Mouse (Mus musculus) midbrain, embryonic 10.5 days (tissue): Measurements from ENCODE around the gene Klk1. TPM values are rescaled to one million over a fixed set of nuclear protein-coding genes. Genes with fewer than 3 reads are reported as not detected.
A peak's percentile ranks its signal among the peaks of the same experiment; 100 is the strongest.
"Not testable (repeated sequence)": the region's sequence is repeated elsewhere in the genome, so short reads cannot be mapped to it uniquely, and the experiment has no call there.

Experiments
- DNase-seq: peaks from one replicate; pipeline ENCODE4 v3.0.0-alpha.2; 2017; ENCODE audit warnings: low spot score
- H3K27ac ChIP-seq: fragments of 300-500 bp; sonication (generic); replicated peaks from 2 replicates; pipeline ENCODE4 v1.5.1; 2016; ENCODE audit warnings: mild to moderate bottlenecking
- H3K27me3 ChIP-seq: fragments of 300-500 bp; sonication (generic); 2 replicates; pipeline ENCODE4 v1.6.1; 2016; ENCODE audit warnings: low read depth, mild to moderate bottlenecking; ENCODE audit not compliant: poor library complexity, severe bottlenecking
- H3K36me3 ChIP-seq: fragments of 300-500 bp; sonication (generic); 2 replicates; pipeline ENCODE4 v1.6.1; 2016; ENCODE audit warnings: mild to moderate bottlenecking, moderate library complexity
- H3K4me1 ChIP-seq: fragments of 300-500 bp; sonication (generic); 2 replicates; pipeline ENCODE4 v1.6.1; 2016
- H3K4me3 ChIP-seq: fragments of 300-500 bp; sonication (generic); 2 replicates; pipeline ENCODE4 v1.5.1; 2016; ENCODE audit warnings: mild to moderate bottlenecking, moderate library complexity
- H3K9me3 ChIP-seq: fragments of 300-500 bp; sonication (generic); replicated peaks from 2 replicates; pipeline ENCODE4 v1.6.1; 2016; ENCODE audit warnings: mild to moderate bottlenecking
- whole genome bisulfite sequencing: fragments of 180-500 bp; shearing (Covaris S2); methylation state at CpG from one replicate; pipeline ENCODE4 v1.1.7; 2016; 5-methylcytosine and 5-hydroxymethylcytosine counted together
- polyA plus RNA-seq: library from polyadenylated mRNA; unstranded; fragments of >200 nt; fragmentation: Nextera tagmentation; extraction: Ambion mirVana; gene quantifications from 2 replicates; pipeline ENCODE4 v1.2.1, GENCODE M21; 2016

Gene Klk1
- polyA plus RNA-seq, 1 experiment from 2014 or later: not detected

DNA sequence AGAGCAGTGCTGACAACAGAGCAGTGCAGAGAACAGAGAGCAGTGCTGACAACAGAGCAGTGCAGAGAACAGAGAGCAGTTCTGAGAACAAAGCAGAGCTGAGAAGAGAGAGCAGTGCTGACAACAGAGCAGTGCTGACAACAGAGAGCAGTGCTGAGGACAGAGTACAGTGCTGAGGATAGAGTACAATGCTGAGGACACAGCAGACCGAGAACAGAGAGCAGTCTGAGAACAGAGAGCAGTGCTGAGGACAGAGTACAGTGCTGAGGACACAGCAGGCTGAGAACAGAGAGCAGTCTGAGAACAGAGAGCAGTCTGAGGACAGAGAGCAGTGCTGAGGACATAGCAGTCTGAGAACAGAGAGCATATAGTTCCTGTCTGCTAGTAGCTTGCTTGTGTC is 15.6 kb downstream of the Klk1 start:
- no peak overlapping the region for H3K4me3 ChIP-seq
- H3K27ac ChIP-seq: no peak overlapping the region
- H3K27me3 ChIP-seq: no peaks in the 10 kb centered on the region
- H3K36me3 ChIP-seq: no peaks in the 10 kb centered on the region
- H3K4me1 ChIP-seq: peaks cover 8% of the 10 kb centered on the region
- no peak for DNase-seq
- WGBS: 61% methylated on average over 1 of the region's 1 CpGs
- no peaks in the 10 kb centered on the region; the same call in 1 of the 2 replicates for H3K9me3 ChIP-seq

DNA sequence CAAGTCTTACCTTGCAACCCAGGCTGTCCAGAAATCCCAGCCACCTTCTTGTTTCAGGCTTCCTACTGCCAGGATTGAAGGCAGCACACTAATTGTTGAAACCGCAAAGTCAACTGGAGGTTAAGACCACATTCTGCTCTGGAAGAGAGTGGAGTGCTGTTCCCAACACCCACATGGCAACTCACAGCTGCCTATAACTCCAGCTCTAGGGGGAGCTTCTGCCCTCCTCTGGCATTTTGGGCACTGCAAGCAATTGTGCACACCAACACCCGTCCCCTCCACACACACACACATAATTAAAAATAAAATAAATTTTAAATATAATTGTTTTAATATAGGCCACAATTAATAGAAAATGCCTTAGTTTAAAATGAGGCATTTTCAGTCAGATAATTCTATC is 16.0 kb downstream of the Klk1 start:
- 82% methylated on average over 2 of the region's 2 CpGs for WGBS
- Histone ChIP-seq H3K4me1 (peaks cover 10% of the 10 kb centered on the region), H3K4me3 (no peak overlapping the region), H3K9me3 (no peaks in the 10 kb centered on the region; the same call in 1 of the 2 replicates), H3K27me3 (no peaks in the 10 kb centered on the region), H3K27ac (no peak overlapping the region), H3K36me3 (no peaks in the 10 kb centered on the region)
- no peak for DNase-seq

GRCm38 (mm10) chr7:44244080-44244479 is 18.9 kb downstream of the Klk1 start:
- peaks cover 19% of the 10 kb centered on the region for H3K4me1 ChIP-seq
- no peaks in the 10 kb centered on the region for H3K27me3 ChIP-seq
- H3K27ac ChIP-seq: no peak overlapping the region
- no peak for DNase-seq
- peaks cover 14% of the 10 kb centered on the region for H3K36me3 ChIP-seq
- no peak overlapping the region for H3K4me3 ChIP-seq
- 18% methylated on average over 1 of the region's 1 CpGs for WGBS
- no peaks in the 10 kb centered on the region; the same call in 1 of the 2 replicates for H3K9me3 ChIP-seq

- Histone ChIP-seq H3K9me3 (no peaks in the 10 kb centered on the region), H3K4me3 (peak within 1 kb of the TSS; percentile 73), H3K36me3 (peaks cover 36% of the 10 kb centered on the region), H3K4me1 (peaks cover 30% of the 10 kb centered on the region), H3K27me3 (no peaks in the 10 kb centered on the region), H3K27ac (peak within 1 kb of the TSS; percentile 95)
- peak; percentile 91 for DNase-seq
- WGBS: under 1% methylated on average over 62 of the region's 62 CpGs
Measured at GRCm38 (mm10) chr7:44246055-44246983, 21.2 kb downstream of the Klk1 start, which contains the start of the genes 1700028J19Rik and 2410002F23Rik. Gene 1700028J19Rik (minus strand): TSS chr7:44246695. Gene 2410002F23Rik (plus strand): TSS chr7:44246722.

DNA sequence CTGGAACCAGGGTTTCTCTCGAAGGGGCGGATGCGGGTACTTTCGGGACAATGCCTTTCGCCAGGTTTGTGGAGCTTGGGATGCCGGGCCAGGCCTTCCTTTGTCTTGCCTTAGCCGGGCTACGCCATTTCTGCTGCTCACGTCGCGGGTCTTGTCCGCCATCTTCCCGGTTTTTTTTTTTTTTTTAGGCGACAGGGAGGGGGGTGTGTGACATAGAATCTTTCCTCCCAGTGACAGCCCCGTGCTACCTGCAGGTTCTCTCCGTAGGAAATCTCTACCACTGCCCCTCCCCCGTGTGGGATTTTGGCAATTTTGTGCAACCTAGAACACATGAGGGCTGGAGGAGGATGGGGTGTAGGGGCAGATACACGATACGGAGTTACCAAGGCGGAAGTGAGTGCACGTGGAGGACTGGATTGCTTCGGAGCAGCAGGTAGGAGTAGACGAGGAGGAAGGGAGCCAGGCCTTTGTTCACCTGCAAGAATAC is 21.9 kb downstream of the Klk1 start:
- no peaks in the 10 kb centered on the region for H3K9me3 ChIP-seq
- under 1% methylated on average over 23 of the region's 23 CpGs for WGBS
- no peak for DNase-seq
- peak overlapping the region; percentile 73 for H3K4me3 ChIP-seq
- H3K27me3 ChIP-seq: no peaks in the 10 kb centered on the region
- peaks cover 30% of the 10 kb centered on the region for H3K4me1 ChIP-seq
- H3K36me3 ChIP-seq: peaks cover 43% of the 10 kb centered on the region
- H3K27ac ChIP-seq: peak overlapping the region; percentile 95

DNA sequence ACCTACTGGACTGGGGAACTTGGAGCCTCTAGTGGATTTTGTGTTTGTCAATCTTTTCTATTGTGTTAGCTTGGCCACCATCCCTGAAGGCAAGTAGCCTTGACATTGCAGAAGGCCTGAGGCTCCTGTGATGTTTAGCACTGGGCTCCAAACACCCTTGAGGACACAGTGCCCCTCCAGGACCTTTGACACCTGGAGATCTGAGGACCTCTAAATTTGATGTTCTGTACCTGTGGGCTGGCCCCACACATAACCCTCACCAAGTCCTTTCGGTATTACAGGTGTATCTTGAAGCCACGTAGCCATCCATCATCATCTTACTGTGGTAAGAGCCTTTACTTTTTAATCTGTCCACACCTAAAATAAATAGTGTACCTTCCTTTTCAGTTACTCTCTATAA is 22.8 kb downstream of the Klk1 start:
- WGBS: 92% methylated on average over 2 of the region's 2 CpGs
- no peak for DNase-seq
- H3K4me3 ChIP-seq: peak overlapping the region; percentile 73
- peaks cover 53% of the 10 kb centered on the region for H3K36me3 ChIP-seq
- H3K9me3 ChIP-seq: no peaks in the 10 kb centered on the region
- H3K4me1 ChIP-seq: peaks cover 30% of the 10 kb centered on the region
- no peak overlapping the region for H3K27ac ChIP-seq
- no peaks in the 10 kb centered on the region for H3K27me3 ChIP-seq

DNA sequence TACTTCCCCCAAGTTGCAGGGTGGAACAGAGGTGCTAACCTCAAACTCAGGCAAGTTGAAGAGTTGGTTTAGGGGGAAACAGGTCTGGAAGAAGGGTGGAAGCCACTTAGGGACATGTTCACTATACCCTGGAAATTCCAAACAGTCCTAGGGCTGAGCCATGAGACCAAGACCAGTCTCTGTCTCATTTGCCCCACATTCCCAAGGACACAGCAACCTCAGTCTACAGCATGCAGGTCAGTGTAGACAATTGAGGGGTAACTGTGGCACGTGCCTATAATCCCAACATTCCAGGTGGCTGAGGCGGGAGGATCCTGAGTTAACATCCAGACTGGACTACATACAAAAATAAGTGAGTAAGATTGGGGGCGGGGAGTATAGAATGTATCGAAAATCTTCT is 24.1 kb downstream of the Klk1 start:
- Histone ChIP-seq H3K4me1 (peaks cover 30% of the 10 kb centered on the region), H3K27ac (no peak overlapping the region), H3K4me3 (0 out of 2 replicates have a peak overlapping the region, but pooled peaks have one; percentile 73), H3K27me3 (no peaks in the 10 kb centered on the region), H3K36me3 (peaks cover 65% of the 10 kb centered on the region), H3K9me3 (no peaks in the 10 kb centered on the region)
- DNase-seq: no peak
- WGBS: 91% methylated on average over 4 of the region's 4 CpGs

- Histone ChIP-seq H3K36me3 (peaks cover 73% of the 10 kb centered on the region), H3K4me1 (peaks cover 21% of the 10 kb centered on the region)
- H3K27me3 ChIP-seq, H3K27ac ChIP-seq, H3K4me3 ChIP-seq, H3K9me3 ChIP-seq, DNase-seq: not testable (repeated sequence)
- 92% methylated on average over 17 of the region's 17 CpGs for WGBS
Measured at GRCm38 (mm10) chr7:44250732-44251275, 25.6 kb downstream of the Klk1 start.

DNA sequence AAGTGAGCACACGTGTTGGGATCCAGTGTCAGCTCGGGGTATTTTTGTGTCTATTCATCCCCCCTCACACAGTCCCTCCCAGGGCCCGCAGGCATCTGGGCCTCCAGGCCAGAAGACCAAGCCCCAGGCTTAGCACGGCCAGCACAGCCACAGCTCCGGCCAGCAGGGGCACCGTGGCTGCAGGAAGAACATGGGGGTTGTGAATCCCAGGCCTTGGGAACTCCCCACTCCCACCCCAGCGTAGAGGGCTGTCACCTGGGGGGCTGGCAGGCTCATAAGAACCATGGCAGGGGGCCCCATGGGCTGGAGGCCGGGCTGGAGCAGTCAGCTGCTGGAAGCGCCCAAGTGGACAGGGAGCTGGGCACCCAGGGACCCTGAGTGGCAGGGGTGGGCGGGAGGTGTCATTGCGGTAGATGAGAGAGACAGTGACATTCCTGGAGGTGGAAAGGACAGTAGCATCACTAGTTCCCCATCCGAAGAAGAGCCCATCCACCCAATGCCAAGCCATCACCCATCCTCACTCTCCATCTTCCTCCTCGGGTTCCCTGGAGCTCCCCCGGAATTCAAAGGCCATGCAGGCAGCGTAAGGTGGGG is 28.0 kb downstream of the Klk1 start:
- peaks cover 15% of the 10 kb centered on the region for H3K4me1 ChIP-seq
- 72% methylated on average over 15 of the region's 15 CpGs for WGBS
- no peak for DNase-seq
- no peak overlapping the region for H3K27ac ChIP-seq
- H3K36me3 ChIP-seq: peaks cover 68% of the 10 kb centered on the region
- peak overlapping the region; percentile 0; the same call in 1 of the 2 replicates for H3K4me3 ChIP-seq
- H3K27me3 ChIP-seq: no peaks in the 10 kb centered on the region
- H3K9me3 ChIP-seq: no peaks in the 10 kb centered on the region

DNA sequence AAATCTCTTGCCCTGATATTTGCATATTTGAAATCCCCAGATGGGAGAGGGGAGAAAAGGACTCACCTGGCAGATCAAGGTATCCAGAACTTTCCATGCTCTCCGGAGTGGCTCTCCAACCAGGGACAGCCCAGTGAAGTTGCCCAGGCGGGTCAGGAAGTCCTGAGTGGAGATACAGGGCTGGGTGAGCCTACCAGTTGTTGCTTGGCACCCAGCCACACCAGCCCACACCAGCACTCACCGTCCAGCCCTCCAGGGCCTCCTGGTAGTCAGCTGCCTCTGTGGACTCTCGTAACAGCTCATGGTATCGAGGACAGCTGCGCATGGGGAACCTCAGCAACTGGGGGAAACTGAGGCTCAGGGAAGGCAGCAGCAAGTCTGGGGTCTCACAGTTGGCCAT is 29.8 kb downstream of the Klk1 start:
- no peak for DNase-seq
- WGBS: 83% methylated on average over 6 of the region's 6 CpGs
- H3K4me3 ChIP-seq: no peak overlapping the region

GRCm38 (mm10) chr7:44257278-44257677 is 32.1 kb downstream of the Klk1 start, which contains the start of gene Acp4:
Gene Acp4 (minus strand): TSS chr7:44257378.
- peaks cover 27% of the 10 kb centered on the region for H3K36me3 ChIP-seq
- 83% methylated on average over 4 of the region's 4 CpGs for WGBS
- no peak within 1 kb of the TSS for H3K27ac ChIP-seq
- no peaks in the 10 kb centered on the region for H3K9me3 ChIP-seq
- no peak within 1 kb of the TSS for H3K4me3 ChIP-seq
- H3K4me1 ChIP-seq: peaks cover 3% of the 10 kb centered on the region
- no peak for DNase-seq
- peaks cover 21% of the 10 kb centered on the region for H3K27me3 ChIP-seq

More for the DNA sequence above, 29.8 kb downstream of the Klk1 start:
- Histone ChIP-seq H3K36me3 (peaks cover 50% of the 10 kb centered on the region), H3K9me3 (no peaks in the 10 kb centered on the region), H3K4me1 (peaks cover 2% of the 10 kb centered on the region; the same call in 1 of the 2 replicates), H3K27me3 (no peaks in the 10 kb centered on the region), H3K27ac (no peak overlapping the region)

DNA sequence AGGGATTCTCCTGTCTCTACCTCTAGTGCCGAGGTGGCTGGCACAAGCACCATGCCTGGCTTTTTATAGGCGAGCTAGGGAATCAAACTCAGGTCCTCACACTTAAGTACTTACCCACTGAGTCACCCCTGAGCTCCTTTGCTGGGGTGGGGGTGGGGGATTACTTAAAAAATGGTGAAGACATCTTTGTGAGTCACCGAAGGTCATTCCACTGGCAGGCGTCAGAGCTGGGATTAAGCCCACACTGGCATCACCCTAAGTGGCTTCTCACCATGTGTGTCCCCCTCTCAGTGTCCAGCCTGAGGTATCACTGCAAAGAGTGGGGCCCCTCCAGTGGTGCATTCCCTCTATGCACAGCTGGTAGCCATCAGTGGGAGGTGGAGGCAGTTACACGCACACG is 35.2 kb downstream of the Klk1 start:
- DNase-seq: no peak
- Histone ChIP-seq H3K36me3 (no peaks in the 10 kb centered on the region), H3K9me3 (no peaks in the 10 kb centered on the region), H3K27ac (no peak overlapping the region), H3K4me1 (peaks cover 10% of the 10 kb centered on the region), H3K4me3 (no peak overlapping the region), H3K27me3 (peaks cover 47% of the 10 kb centered on the region)
- WGBS: 73% methylated on average over 6 of the region's 6 CpGs
